Mouse (Mus musculus) kidney, postnatal 4 days (tissue): ENCODE results near the gene Atxn2.

Source experiments
- DNase-seq, 2 experiments: peaks; one replicate each; pipeline ENCODE4 v3.0.0; 2021; ENCODE audit warnings: mixed read lengths in 2 of 2

The Atxn2 gene

DNA sequence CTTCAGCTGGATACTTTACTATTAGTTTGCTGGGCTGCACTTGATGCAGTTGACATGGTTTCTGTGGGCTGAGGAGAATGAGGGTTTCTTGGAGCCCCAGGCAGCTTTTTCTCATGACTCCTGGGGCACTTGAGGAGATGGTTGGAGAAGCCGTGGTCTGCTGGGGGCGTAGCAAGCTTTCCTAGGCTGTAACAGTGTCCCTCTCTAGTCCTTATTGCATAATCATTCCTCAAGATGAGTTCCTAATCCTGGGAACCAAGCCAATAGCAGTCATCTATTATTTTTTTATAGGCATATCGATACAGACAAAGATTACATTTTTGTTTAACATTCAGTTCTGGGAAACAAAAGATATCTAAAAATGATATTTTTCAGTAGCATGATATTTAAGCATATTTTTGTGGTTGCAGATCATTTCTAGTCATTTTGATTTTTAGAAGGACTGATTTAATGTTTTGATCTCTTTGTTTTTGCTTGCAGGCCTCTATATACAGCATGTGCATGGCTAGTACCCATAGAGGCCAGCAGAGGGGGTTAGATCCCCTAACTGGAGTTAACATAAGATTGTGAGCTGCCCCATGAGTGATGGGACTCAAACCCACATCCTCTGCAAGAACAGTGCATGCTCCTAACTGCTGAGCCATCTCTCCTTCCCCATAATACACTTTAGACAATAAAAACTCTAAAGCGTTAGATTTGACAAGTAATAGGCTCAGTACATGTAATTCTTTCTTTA lies 55.1 kb downstream of the Atxn2 start:
- DNase-seq, result no peak

- no peak for DNase-seq
These were observed 56.4 kb downstream of the Atxn2 start for GRCm38 (mm10) chr5:121767564-121767963.

GRCm38 (mm10) chr5:121769827-121770226 lies 58.7 kb downstream of the Atxn2 start:
- DNase-seq, result peak; percentile 14 to 25

GRCm38 (mm10) chr5:121771611-121772010 lies 60.5 kb downstream of the Atxn2 start:
- no peak for DNase-seq

DNA sequence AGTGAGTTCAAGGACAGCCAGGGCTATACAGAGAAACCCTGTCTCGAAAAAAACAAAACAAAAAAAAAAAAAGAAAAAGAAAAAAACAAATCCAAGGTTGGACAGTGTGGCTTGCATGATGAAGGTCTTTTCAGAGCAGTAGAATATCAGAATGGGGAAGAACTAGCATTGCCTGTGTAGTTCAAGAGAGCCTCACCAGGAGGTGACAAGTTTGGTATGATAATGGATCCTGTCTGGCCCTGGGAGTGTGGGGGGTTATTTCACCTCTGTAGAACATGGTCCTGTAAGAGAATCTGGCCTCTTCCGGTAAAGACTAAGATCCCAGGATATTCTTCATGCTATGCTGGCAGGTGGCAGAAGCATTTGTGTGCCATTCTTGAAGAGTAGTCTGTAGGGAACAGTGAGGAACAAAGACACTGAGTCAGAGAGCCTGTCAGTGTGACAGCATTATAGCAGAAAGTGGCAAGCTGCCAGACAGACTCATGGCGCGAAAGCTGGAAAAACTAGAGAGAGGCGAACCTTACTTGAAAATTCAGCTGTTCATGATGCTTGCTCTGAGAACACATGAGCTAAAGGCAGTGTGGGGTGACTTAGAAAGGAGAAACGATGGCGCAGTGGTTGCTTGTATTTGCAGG lies 67.5 kb downstream of the Atxn2 start:
- peak in 1 of 2 experiments; percentile 20 for DNase-seq

- no peak for DNase-seq
These were observed 69.0 kb downstream of the Atxn2 start for GRCm38 (mm10) chr5:121780180-121780579.

- peak in 1 of 2 experiments; percentile 3 for DNase-seq
These were observed 71.3 kb downstream of the Atxn2 start for GRCm38 (mm10) chr5:121782467-121782866.

DNA sequence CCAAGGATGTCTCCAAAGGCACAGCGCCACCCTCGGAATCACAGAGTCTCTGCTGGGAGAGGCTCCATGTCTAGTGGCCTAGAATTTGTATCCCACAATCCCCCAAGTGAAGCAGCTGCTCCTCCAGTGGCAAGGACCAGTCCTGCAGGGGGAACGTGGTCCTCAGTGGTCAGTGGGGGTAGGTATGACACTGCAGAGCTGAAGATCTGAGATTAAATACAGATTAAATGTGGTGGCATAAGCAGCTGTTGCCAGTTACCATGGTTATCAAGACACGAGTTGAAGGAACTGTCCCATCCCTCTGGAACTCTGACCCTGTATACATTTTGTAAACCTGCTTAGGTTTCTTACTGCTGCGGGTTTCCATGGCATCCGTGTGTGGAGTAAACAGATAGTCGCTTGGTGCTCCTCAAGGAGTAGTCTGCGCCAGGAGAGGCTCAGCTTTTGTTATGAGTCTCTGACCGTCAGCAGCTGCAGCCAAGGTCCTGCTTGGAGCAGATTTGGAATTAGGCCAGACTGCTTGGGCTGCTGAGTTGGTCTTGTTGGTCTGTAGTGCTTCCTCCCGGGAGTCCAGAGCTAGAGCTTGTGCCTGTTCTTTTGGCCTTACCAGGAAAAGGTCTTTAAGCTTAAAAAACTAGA lies 72.8 kb downstream of the Atxn2 start:
- peak in 1 of 2 experiments; percentile 13 for DNase-seq

GRCm38 (mm10) chr5:121791026-121791425 lies 79.9 kb downstream of the Atxn2 start:
- DNase-seq, result no peak

- DNase-seq, result no peak
These were observed 84.7 kb downstream of the Atxn2 start for GRCm38 (mm10) chr5:121795800-121796199.

DNA sequence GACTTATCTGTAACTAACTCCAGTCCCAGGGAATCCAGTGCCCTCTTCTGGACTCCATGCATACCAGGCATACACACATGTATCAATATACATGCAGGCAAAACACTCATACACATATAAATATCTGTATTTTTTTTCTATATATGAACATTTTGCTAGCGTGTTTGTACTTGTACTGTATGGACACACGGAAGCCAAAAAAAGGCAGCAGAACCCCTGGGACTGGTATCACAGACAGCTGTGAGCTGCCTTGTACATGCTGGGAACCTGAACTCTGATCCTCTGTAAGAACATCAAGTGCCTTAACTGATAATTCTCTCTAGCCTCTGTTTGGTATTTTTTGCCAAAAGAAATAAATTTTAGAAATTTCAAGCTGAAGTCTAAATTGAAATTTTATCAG lies 87.3 kb downstream of the Atxn2 start:
- DNase-seq, result no peak

GRCm38 (mm10) chr5:121807186-121807585 lies 96.0 kb downstream of the Atxn2 start:
- no peak for DNase-seq

- no peak for DNase-seq
These were observed 97.1 kb downstream of the Atxn2 start for GRCm38 (mm10) chr5:121808202-121808601.

GRCm38 (mm10) chr5:121809667-121810224 lies 98.6 kb downstream of the Atxn2 start:
- peak; percentile 56 to 66 for DNase-seq

GRCm38 (mm10) chr5:121810331-121811151 lies 99.4 kb downstream of the Atxn2 start:
- no peak for DNase-seq

- no peak for DNase-seq
These were observed 100.4 kb downstream of the Atxn2 start for GRCm38 (mm10) chr5:121811485-121811931.

GRCm38 (mm10) chr5:121812526-121813243 lies 101.5 kb downstream of the Atxn2 start:
- DNase-seq, result no peak

DNA sequence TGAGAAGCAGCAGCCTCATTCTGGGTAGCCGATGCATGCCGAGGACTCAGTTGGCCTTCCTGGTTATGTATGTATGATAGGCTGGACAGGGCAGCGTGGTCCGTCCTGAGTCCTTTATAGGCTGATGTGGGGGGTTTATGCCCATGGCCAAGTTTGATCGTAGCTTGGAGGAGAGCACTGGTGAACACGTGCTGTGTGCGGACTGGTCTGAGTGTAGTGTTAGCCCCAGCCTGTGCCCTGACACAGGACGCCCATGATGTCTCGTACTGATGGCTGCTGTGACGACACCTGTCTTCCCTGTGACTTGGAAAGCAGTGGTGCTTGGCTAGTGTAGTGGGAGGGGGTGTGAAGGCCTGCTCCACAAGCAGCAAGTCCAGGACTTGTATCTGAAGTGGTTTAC lies 102.6 kb downstream of the Atxn2 start:
- no peak for DNase-seq

DNA sequence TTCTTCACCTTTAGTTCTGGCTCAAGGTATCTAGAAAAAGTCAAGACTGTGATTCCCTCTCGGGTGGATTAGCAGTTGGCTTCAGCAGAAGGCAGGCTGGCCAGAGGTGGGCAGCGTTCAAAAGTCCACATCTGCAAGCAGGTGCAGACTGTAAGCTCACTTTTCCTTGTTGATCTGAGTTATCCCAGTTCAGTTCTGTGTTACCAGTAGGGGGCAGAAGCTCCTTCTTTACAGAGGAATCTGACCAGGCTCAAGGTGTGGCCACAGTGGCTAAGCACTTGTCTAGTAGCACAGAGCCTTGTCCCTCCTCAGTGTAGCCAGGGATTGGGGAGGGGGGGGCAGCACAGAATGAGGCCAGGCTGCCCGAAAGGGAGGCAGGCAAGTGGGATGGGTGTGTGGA lies 103.9 kb downstream of the Atxn2 start:
- DNase-seq, result peak; percentile 67 to 81

GRCm38 (mm10) chr5:121815867-121816380 lies 104.8 kb downstream of the Atxn2 start:
- DNase-seq, result no peak

- no peak for DNase-seq
These were observed 105.5 kb downstream of the Atxn2 start for GRCm38 (mm10) chr5:121816611-121817010.

GRCm38 (mm10) chr5:121817551-121817950 lies 106.4 kb downstream of the Atxn2 start:
- DNase-seq, result no peak
